Mouse (Mus musculus): ENCODE results near the gene Il9r.

The Il9r gene

DNA sequence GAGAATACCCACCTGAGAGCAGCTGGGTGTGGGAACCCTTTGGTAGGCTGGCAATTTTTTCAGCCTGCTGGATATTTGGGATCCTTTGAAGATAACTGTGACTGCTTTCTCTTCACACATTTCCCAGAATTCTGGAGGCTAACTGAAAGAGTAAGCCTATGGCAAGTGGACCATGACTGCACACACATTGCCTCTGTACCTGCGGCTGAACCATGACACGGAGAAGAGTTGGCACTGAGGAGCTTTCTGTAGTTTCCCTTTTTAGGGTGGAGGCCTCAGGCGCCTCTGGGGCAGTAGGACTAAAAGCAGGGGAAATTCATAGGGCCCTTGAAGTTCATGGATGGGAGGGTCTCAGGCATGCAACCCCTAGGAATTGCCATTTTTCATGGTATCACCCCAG lies 40.9 kb downstream of the Il9r start:
- no peak for DNase-seq (ENCODE audit: low spot score in 2 of 2)

DNA sequence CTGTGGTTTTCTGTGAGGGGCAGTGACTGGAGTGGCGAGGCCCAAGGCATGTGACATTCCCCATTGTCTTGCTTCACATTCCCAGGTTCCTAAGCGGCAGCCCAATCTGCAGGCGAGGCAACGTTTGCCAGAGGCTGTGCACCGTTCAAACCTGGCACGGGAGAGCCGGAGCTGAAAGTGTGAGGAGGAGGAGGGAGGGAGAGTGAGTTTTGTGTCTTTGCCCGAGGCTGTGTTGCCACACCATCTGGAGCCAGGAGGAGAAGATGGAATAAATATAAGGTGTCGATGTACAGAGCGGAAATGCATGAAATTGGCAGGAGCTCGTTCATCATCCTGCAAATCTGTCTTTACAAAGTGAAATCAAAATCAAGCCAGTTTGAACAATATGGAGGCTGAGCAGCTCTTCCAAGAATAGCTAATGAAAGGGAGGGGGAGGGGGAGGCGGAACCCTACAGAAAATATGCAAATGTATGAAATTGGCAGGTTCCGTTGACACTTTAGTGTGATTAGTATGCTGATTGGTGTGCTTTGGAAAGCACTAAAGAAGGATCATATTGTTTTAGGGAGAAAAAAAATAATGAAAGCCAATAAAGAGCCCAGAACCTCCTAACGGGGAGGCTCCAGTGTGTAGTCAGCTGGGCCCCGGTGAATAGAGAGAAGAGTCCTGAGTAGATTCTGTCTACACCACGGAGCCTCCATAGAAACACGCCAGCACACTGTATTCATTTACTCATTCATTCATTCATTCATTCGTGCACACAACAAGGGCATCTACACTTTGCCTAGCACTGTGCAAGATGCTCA lies 42.1 kb downstream of the Il9r start:
- peak; percentile 76 to 78 for DNase-seq (ENCODE audit: low spot score in 2 of 2)

- DNase-seq (ENCODE audit: low spot score in 2 of 2) = no peak
Observed at GRCm38 (mm10) chr11:32156854-32157630, 43.0 kb downstream of the Il9r start.

DNA sequence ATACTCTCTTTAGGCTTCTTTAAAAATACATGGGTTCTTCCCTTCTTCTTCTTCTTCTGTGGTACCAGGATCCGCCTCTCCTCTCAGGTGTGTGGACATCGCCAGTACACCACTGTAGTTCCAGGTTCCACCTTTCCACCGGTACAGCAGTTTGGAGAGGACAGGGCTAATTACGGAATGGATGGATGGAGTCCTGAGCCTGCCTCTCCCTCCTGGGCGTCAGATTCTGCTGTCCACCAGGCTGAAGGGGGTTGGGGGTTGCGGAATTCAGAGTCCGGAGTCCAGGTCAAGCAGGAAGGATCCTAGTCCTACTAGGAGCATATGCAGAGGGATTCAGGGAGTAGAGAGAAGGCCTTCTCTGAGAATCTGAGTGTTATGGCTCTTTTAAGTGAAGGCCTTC lies 46.9 kb downstream of the Il9r start:
- no peak for DNase-seq (ENCODE audit: low spot score in 2 of 2)

GRCm38 (mm10) chr11:32152814-32153213 lies 47.3 kb downstream of the Il9r start:
- no peak for DNase-seq (ENCODE audit: low spot score in 2 of 2)

GRCm38 (mm10) chr11:32151243-32151642 lies 48.8 kb downstream of the Il9r start:
- DNase-seq (ENCODE audit: low spot score in 2 of 2) = no peak

DNA sequence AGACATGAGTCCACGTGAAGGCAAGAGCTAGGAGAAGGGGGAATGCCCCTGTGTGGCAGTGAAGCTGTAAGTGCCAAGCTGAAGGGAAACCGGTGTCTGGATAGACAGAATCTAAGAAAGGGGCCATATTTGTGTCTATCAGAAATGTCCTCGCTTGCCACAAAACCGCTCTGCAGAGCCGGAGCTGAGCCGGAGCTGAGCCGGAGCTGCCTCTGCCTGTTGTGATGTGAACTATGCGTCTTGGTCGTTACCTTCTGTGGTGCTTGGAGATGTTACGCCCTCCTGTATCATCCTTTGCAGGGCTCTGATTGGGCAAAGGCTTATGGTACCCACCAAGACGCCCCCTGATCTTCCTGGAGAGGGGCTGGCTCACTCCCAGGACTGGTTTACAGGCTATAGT lies 50.5 kb downstream of the Il9r start:
- DNase-seq (ENCODE audit: low spot score in 2 of 2) = no peak

DNA sequence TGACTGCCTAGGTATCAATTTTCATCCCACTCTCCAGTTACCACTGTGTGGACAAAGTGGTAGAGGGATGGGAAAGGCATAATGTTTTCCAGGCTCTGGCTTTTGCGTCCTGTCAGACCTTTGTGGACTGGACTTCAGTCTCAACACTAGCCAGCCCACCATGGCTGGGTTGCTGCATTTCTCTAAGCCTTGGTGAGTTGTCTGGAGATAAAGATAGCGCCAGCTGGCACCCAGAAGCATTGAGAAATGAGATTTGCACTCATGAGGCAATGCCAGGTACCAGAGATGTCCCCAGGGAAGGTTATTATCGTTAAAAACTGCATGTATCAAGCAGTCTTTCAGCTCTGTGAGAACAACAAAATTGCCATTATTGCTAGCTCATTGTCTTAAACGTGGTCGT lies 57.3 kb downstream of the Il9r start:
- no peak for DNase-seq (ENCODE audit: low spot score in 2 of 2)

GRCm38 (mm10) chr11:32141627-32142586 lies 58.2 kb downstream of the Il9r start:
- no peak for DNase-seq (ENCODE audit: low spot score in 2 of 2)

DNA sequence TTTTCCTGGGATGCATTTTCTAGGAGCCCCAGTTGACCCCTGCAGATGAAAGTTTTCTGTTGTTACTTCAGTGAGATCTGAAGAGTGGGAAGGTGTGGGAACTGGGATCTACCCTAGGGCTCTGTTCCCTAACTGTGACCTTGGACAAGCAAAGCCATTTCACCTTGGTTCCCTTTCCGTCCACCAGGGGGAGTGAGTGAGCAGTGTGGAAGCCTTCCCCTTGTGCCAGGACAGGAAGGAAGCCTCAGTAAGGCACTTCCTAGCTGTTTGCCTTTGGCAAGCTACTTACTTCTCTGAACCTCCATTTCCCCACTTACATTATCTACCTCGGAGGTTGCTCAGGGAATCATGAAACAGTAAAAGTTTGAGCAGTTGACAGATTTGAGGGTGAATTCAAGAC lies 59.0 kb downstream of the Il9r start:
- peak; percentile 70 to 72 for DNase-seq (ENCODE audit: low spot score in 2 of 2)

DNA sequence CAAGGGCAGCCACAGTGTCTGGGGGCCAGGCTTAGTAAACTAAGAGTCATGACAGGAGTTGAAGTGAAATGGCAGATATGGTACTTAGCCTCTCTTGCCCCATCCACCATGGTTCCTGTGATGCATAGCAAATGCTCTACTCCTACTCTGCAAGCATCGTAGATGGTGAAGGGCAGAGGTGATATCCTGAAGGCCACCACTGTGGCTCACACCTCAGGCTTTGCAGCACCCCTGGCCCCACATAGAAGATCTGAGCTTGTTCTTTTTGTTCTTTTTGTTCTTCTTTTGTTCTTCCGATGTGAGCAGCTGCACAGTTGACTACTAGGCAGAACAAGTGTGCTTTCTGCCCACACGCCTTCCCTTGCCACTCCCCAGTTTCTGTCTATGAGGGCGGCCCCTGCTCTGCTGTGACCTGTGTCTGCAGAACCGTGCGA lies 60.5 kb downstream of the Il9r start:
- DNase-seq (ENCODE audit: low spot score in 2 of 2) = no peak

- no peak for DNase-seq (ENCODE audit: low spot score in 2 of 2)
Observed at GRCm38 (mm10) chr11:32138614-32138964, 61.5 kb downstream of the Il9r start.

GRCm38 (mm10) chr11:32137719-32138613 lies 62.1 kb downstream of the Il9r start:
- DNase-seq (ENCODE audit: low spot score in 2 of 2) = no peak
